26 mouse cellular contexts compared by ENCODE assay signal in genomic region chr4:130289824-130290223, GRCm38 (mm10). TPM values are rescaled to one million over a fixed set of nuclear protein-coding genes. Genes with fewer than 3 reads are reported as not detected.
DNase-seq lines count a peak whose midpoint lies in the region; ATAC-seq lines count a peak whose summit lies in the region.
"Had no signal": no experiment of that assay in that cellular context is flagged by ENCODE, and none has a peak within 500 bp of the region (broad histone marks: within the 10 kb centered on the region; RNA-seq: fewer than 3 reads in every experiment).

No protein-coding gene starts in this region.

- DNase-seq in adrenal gland, adult (ENCODE audit: inconsistent age in 2 of 2, low spot score in 1 of 2) = no peak
- DNase-seq in lung, postnatal 36 days = no peak
- no peak for DNase-seq in MN1 (ENCODE audit: low spot score)
- DNase-seq: adrenal gland, adult 2 months; adrenal gland, adult 8-10 months; adrenal gland, postnatal 10 days; adrenal gland, postnatal 14 days; adrenal gland, postnatal 25 days; adrenal gland, postnatal 36 days; B cell, adult 2 months; cerebellum, adult 11 months; cerebellum, adult 11-12 months; cerebellum, adult 18-20 months; cerebellum, adult 2 months; cerebellum, adult 8-10 months had no signal

- peak; percentile 52; the same call in 1 of the 2 replicates for ATAC-seq in granulocyte monocyte progenitor cell, adult 5-6 weeks (replicated peaks; ENCODE audit: poor library complexity, severe bottlenecking)
- peak; percentile 77 for ATAC-seq in megakaryocyte, adult 5-6 weeks (ENCODE audit: poor library complexity, severe bottlenecking)
- 0 out of 2 replicates have a peak, but pooled peaks have one; percentile 43 for ATAC-seq in neutrophil, adult 5-6 weeks (ENCODE audit: extremely low read depth, insufficient number of reproducible peaks, low FRiP score, poor library complexity, severe bottlenecking)
- ATAC-seq: activated CD4-positive, CD25-positive, alpha-beta regulatory T cell, adult 4 months; CD4-positive, CD25-positive, alpha-beta regulatory T cell, adult 4 months; Patski had no signal

RNA-seq across cellular contexts. Expression of gene Serinc2, which starts 10.8 kb away (rescaled TPM):
- not detected in 2 replicates for total RNA-seq in granulocyte monocyte progenitor cell, adult 5-6 weeks (2014; fragmentation: Nextera tagmentation)
- not detected in 2 replicates for total RNA-seq in granulocyte monocyte progenitor cell, adult 5-6 weeks (2017)
- 0.16 and 0.27 TPM in 2 replicates for total RNA-seq in megakaryocyte, adult 5-6 weeks (2015)
- not detected in 2 replicates for total RNA-seq in megakaryocyte, adult 5-6 weeks (2017)
- not detected in 2 replicates for total RNA-seq in neutrophil, adult 5-6 weeks (2017)
- total RNA-seq: G1E, MEL had no signal

RNA-seq across cellular contexts. Expression of gene Fabp3, which starts 18.6 kb away (rescaled TPM):
- not detected in 2 replicates for total RNA-seq in granulocyte monocyte progenitor cell, adult 5-6 weeks (2014; fragmentation: Nextera tagmentation)
- not detected in 2 replicates for total RNA-seq in granulocyte monocyte progenitor cell, adult 5-6 weeks (2017)
- not detected in 2 replicates for total RNA-seq in megakaryocyte, adult 5-6 weeks (2015)
- 0.28 and 0.33 TPM in 2 replicates for total RNA-seq in megakaryocyte, adult 5-6 weeks (2017)
- total RNA-seq in neutrophil, adult 5-6 weeks (2017) = not detected in 2 replicates
- total RNA-seq: CH12.LX, G1E, MEL had no signal

RNA-seq across cellular contexts. Expression of gene Gm10570, which starts 18.6 kb away (rescaled TPM):
- not detected in 2 replicates for total RNA-seq in granulocyte monocyte progenitor cell, adult 5-6 weeks (2014; fragmentation: Nextera tagmentation)
- total RNA-seq in granulocyte monocyte progenitor cell, adult 5-6 weeks (2017) = not detected in 2 replicates
- total RNA-seq in megakaryocyte, adult 5-6 weeks (2015) = not detected in 2 replicates
- not detected in 2 replicates for total RNA-seq in megakaryocyte, adult 5-6 weeks (2017)
- not detected in 2 replicates for total RNA-seq in neutrophil, adult 5-6 weeks (2017)
- total RNA-seq: adrenal gland, adult 18-20 months; adrenal gland, adult 2 months; adrenal gland, postnatal 25 days; adrenal gland, postnatal 36 days; adrenal gland, postnatal 4 days; CH12.LX; G1E; MEL had no signal
